Mouse (Mus musculus) embryonic fibroblast, embryonic 13.5 days (primary cell): ENCODE results near the gene Jund. TPM values are rescaled to one million over a fixed set of nuclear protein-coding genes. Genes with fewer than 3 reads are reported as not detected.

Source experiments
- H3K27ac ChIP-seq: 2 replicates; pipeline ENCODE4 v1.5.1; 2012; ENCODE audit warnings: low read length, control low read depth, inconsistent platforms; ENCODE audit not compliant: insufficient read depth
- H3K4me1 ChIP-seq: 2 replicates; pipeline ENCODE4 v1.6.1; 2011; ENCODE audit warnings: low read length; ENCODE audit not compliant: control insufficient read depth, insufficient read depth
- H3K4me3 ChIP-seq: 2 replicates; pipeline ENCODE4 v1.5.1; 2011; ENCODE audit warnings: mild to moderate bottlenecking, control low read depth, low read length; ENCODE audit not compliant: insufficient read depth
- CTCF ChIP-seq: IDR thresholded peaks from 2 replicates; pipeline ENCODE4 v1.5.1; 2011; ENCODE audit warnings: mild to moderate bottlenecking, control low read depth, low read length, moderate library complexity, borderline replicate concordance; ENCODE audit not compliant: insufficient read depth
- POLR2A ChIP-seq: IDR thresholded peaks from 2 replicates; pipeline ENCODE4 v1.6.1; 2011; ENCODE audit warnings: low read depth, mild to moderate bottlenecking, control low read depth, low read length, moderate library complexity
- polyA plus RNA-seq: library from polyadenylated mRNA; stranded (reverse); fragments of >200 nt; gene quantifications from 2 replicates; pipeline ENCODE4 v1.2.4, GENCODE M21; 2011; ENCODE audit warnings: low read depth; ENCODE audit not compliant: missing spikeins, insufficient read length

Gene Jund
- polyA plus RNA-seq, 1 experiment: 82.2 TPM

- TF ChIP-seq POLR2A (no peak), CTCF (no peak)
- Histone ChIP-seq H3K4me1 (peaks cover 8% of the 10 kb centered on the region), H3K27ac (peak overlapping the region; percentile 36), H3K4me3 (no peak overlapping the region)
These were observed 16.1 kb upstream of the Jund start for GRCm38 (mm10) chr8:70682692-70683091.

- no peak for TF ChIP-seq CTCF
- Histone ChIP-seq H3K4me3 (no peak overlapping the region), H3K4me1 (peaks cover 8% of the 10 kb centered on the region), H3K27ac (no peak overlapping the region)
These were observed 14.5 kb upstream of the Jund start for GRCm38 (mm10) chr8:70684291-70684690.

- H3K27ac ChIP-seq: no peak overlapping the region
- peaks cover 3% of the 10 kb centered on the region; the same call in 1 of the 2 replicates for H3K4me1 ChIP-seq
- TF ChIP-seq CTCF (no peak), POLR2A (no peak)
- H3K4me3 ChIP-seq: no peak overlapping the region
These were observed 11.2 kb upstream of the Jund start for GRCm38 (mm10) chr8:70687576-70687975.

- H3K27ac ChIP-seq: no peak overlapping the region
- TF ChIP-seq CTCF: no peak
- no peak for TF ChIP-seq POLR2A
- no peak overlapping the region for H3K4me3 ChIP-seq
- H3K4me1 ChIP-seq: peaks cover 3% of the 10 kb centered on the region; the same call in 1 of the 2 replicates
These were observed 10.6 kb upstream of the Jund start for GRCm38 (mm10) chr8:70688136-70688535.

GRCm38 (mm10) chr8:70689892-70690390, 8.8 kb upstream of the Jund start:
- TF ChIP-seq CTCF (no peak), POLR2A (no peak)
- H3K4me3 ChIP-seq: no peak overlapping the region
- H3K27ac ChIP-seq: no peak overlapping the region
- no peaks in the 10 kb centered on the region for H3K4me1 ChIP-seq

GRCm38 (mm10) chr8:70691230-70691629, 7.5 kb upstream of the Jund start:
- Histone ChIP-seq H3K4me3 (no peak overlapping the region), H3K4me1 (peaks cover 1% of the 10 kb centered on the region; the same call in 1 of the 2 replicates), H3K27ac (no peak overlapping the region)
- no peak for TF ChIP-seq POLR2A
- TF ChIP-seq CTCF: no peak

- H3K4me1 ChIP-seq: peaks cover 3% of the 10 kb centered on the region
- no peak overlapping the region for H3K4me3 ChIP-seq
- no peak overlapping the region for H3K27ac ChIP-seq
- TF ChIP-seq POLR2A: no peak
- TF ChIP-seq CTCF: no peak
These were observed 7.0 kb upstream of the Jund start for GRCm38 (mm10) chr8:70691727-70692231.

GRCm38 (mm10) chr8:70693636-70694035, 5.1 kb upstream of the Jund start:
- Histone ChIP-seq H3K4me3 (no peak overlapping the region), H3K27ac (no peak overlapping the region), H3K4me1 (peaks cover 3% of the 10 kb centered on the region)
- TF ChIP-seq POLR2A: no peak
- no peak for TF ChIP-seq CTCF

GRCm38 (mm10) chr8:70695318-70696018, 3.3 kb upstream of the Jund start:
- TF ChIP-seq CTCF (no peak), POLR2A (no peak)
- H3K4me3 ChIP-seq: no peak overlapping the region
- H3K27ac ChIP-seq: no peak overlapping the region
- H3K4me1 ChIP-seq: peaks cover 3% of the 10 kb centered on the region

- peaks cover 3% of the 10 kb centered on the region for H3K4me1 ChIP-seq
- TF ChIP-seq POLR2A (peak; percentile 29; the same call in 1 of the 2 replicates), CTCF (no peak)
- H3K27ac ChIP-seq: no peak overlapping the region
- H3K4me3 ChIP-seq: no peak overlapping the region
These were observed 2.5 kb upstream of the Jund start for GRCm38 (mm10) chr8:70696019-70696885.
